Mouse (Mus musculus) erythroblast, adult 5-6 weeks (primary cell): ENCODE results near the gene Depdc7. TPM values are rescaled to one million over a fixed set of nuclear protein-coding genes. Genes with fewer than 3 reads are reported as not detected.

Experiments used
- total RNA-seq, 2 experiments: library from RNA; stranded (forward) in 1 of 2; stranded (reverse) in 1 of 2; fragments of 150-400 nt in 1 of 2; fragments of 200-764, 138-1000 nt in 1 of 2; gene quantifications; 2 replicates each; pipeline versions ENCODE4 v1.2.3 to v1.2.4; 2015 to 2017; ENCODE audit warnings: low replicate concordance in 2 of 2

Gene Depdc7
- total RNA-seq, 2 experiments from 2014 or later: 0.17 TPM; not detected in 1

Other genes with a start within 250 kb of the Depdc7 start
- gene Hipk3, start 248.4 kb downstream of the Depdc7 start, total RNA-seq (2015; ENCODE audit: low replicate concordance): 19.9 and 23.4 TPM in 2 replicates
- 12.8 and 14.1 TPM in 2 replicates for gene Hipk3, start 248.4 kb downstream of the Depdc7 start, total RNA-seq (2017; ENCODE audit: low replicate concordance)
- gene Cstf3, start 152.4 kb downstream of the Depdc7 start, total RNA-seq (2015; ENCODE audit: low replicate concordance): 33.0 and 35.5 TPM in 2 replicates
- gene Cstf3, start 152.4 kb downstream of the Depdc7 start, total RNA-seq (2017; ENCODE audit: low replicate concordance): 22.4 and 29.3 TPM in 2 replicates
- 2.7 TPM in 1 of 2 replicates, not detected in the other for gene Tcp11l1, start 30.7 kb downstream of the Depdc7 start, total RNA-seq (2015; ENCODE audit: low replicate concordance)
- 1.8 and 3.2 TPM in 2 replicates for gene Tcp11l1, start 30.7 kb downstream of the Depdc7 start, total RNA-seq (2017; ENCODE audit: low replicate concordance)
- gene Pin1rt1, start 26.5 kb downstream of the Depdc7 start, total RNA-seq (2015; ENCODE audit: low replicate concordance): not detected in 2 replicates
- gene Pin1rt1, start 26.5 kb downstream of the Depdc7 start, total RNA-seq (2017; ENCODE audit: low replicate concordance): not detected in 2 replicates
- gene Qser1, start 73.9 kb upstream of the Depdc7 start, total RNA-seq (2015; ENCODE audit: low replicate concordance): 4.2 and 9.6 TPM in 2 replicates
- 1.5 and 1.8 TPM in 2 replicates for gene Qser1, start 73.9 kb upstream of the Depdc7 start, total RNA-seq (2017; ENCODE audit: low replicate concordance)
- gene Prrg4, start 107.0 kb upstream of the Depdc7 start, total RNA-seq (2015; ENCODE audit: low replicate concordance): 0.84 TPM in 1 of 2 replicates, not detected in the other
- not detected in 2 replicates for gene Prrg4, start 107.0 kb upstream of the Depdc7 start, total RNA-seq (2017; ENCODE audit: low replicate concordance)
- 4.8 and 31.3 TPM in 2 replicates for gene Ccdc73, start 124.9 kb upstream of the Depdc7 start, total RNA-seq (2015; ENCODE audit: low replicate concordance)
- 5.7 and 14.6 TPM in 2 replicates for gene Ccdc73, start 124.9 kb upstream of the Depdc7 start, total RNA-seq (2017; ENCODE audit: low replicate concordance)